Mouse (Mus musculus) adrenal gland, postnatal 4 days (tissue): Measurements from ENCODE around the gene Lrrc29. TPM values are rescaled to one million over a fixed set of nuclear protein-coding genes. Genes with fewer than 3 reads are reported as not detected.
A peak's percentile ranks its signal among the peaks of the same experiment; 100 is the strongest.
"Not testable (repeated sequence)": the region's sequence is repeated elsewhere in the genome, so short reads cannot be mapped to it uniquely, and the experiment has no call there.

Experiments used
- DNase-seq, 2 experiments: peaks; one replicate each; pipeline ENCODE4 v3.0.0; 2021 to 2022; ENCODE audit warnings: low spot score in 2 of 2, mixed read lengths in 2 of 2
- total RNA-seq, 2 experiments: library from RNA; stranded (reverse); gene quantifications; 2 replicates each; pipeline ENCODE4 v1.2.3; 2021

Gene Lrrc29
- total RNA-seq, 2 experiments from 2014 or later, result 14.3 to 16.3 TPM

DNA sequence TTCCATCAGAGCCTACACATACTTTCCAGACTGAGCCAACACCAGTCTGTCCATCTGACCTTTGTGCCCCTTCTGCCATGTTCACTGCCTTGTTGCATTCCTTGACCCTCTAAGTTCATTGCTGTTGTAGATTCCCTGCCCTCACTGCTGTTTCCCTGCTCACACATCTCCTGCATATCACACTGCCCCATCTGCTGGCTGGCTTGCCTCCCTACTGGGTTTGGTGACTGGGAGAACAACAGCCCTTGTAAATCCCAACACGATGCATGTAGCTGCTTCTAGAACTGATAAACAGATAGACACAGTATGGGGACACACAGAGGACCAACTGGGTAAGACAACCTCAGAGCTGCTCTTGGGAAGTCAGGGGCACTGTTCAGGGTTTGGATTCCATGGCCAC is 14.4 kb downstream of the Lrrc29 start:
- DNase-seq, result no peak

DNA sequence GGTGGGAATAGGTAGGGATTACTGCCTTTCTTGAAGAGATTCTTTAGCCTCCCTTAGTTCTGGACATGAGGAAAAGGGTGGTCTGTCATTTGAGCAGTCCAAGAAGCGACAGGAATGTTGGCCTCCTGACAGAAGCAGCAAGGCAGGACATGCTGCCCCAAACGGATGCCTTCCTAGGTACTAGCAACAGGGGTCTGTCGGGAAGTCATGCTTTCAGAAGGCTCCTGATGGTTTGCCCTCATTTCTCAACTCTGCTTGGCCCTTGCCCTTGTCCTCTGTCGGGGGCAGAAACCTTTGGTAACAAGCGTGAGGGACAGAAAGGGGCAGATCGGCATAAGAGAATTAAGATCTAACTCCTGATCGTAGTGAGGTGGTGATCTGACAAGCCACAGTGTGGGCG is 16.0 kb downstream of the Lrrc29 start:
- DNase-seq, result no peak

DNA sequence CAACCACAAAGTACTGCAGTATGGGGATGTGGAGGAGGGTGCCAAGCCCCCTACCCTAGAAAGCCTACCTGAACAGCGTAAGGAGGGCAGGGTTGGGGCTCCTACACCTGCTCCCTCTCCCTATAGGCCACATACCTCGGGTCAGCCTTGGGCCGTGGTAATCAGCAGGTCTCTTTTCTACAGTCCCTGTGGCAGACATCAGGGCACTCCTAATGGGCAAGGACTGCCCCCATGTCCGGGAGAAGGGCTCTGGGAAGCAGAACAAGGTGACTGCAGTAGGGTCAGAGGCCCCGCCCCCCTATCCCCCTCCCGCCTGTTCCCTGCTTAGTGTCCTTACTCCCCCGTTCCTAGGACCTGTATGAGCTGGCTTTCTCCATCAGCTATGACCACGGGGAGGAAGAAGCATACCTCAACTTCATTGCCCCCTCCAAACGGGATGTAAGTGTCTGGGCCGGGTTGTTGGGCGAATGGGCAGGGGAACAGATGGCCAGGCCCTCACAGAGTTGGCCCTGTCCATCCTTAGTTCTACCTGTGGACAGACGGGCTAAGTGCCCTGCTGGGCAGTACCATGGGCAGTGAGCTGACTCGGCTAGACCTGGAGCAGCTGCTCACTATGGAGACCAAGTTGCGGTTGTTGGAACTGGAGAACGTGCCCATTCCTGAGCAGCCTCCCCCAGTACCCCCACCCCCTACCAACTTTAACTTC is 16.8 kb downstream of the Lrrc29 start:
- DNase-seq, result no peak

DNA sequence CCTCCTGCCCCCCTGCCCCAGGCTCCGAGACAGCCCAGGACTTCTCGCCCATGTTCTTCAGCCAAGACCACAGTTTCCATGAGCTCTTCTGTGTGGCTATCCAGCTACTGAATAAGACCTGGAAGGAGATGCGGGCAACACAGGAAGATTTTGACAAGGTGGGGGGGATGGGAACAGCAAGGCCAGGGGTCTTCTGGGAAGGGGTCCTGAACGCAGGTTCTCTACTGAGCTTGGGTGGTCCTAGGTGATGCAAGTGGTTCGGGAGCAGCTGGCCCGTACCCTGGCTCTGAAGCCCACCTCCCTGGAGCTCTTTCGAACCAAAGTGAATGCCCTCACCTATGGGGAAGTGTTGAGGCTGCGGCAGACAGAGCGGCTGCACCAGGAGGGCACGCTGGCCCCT is 17.6 kb downstream of the Lrrc29 start:
- no peak for DNase-seq

DNA sequence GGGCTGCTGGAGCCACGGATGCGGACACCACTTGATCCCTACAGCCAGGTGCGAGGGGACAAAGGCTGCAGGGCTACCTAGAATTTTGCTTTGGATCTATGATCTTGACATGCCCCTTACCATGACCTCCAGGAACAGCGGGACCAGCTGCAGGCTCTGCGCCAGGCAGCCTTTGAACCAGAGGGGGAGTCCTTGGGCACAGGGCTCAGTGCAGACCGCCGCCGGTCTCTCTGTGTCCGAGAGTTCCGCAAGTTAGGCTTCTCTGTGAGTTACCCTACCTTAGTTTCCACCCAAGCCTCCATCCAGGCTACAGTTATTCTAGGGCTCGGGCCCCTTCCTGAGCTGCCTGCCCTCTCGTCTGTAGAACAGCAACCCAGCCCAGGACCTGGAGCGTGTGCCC is 18.4 kb downstream of the Lrrc29 start:
- no peak for DNase-seq

DNA sequence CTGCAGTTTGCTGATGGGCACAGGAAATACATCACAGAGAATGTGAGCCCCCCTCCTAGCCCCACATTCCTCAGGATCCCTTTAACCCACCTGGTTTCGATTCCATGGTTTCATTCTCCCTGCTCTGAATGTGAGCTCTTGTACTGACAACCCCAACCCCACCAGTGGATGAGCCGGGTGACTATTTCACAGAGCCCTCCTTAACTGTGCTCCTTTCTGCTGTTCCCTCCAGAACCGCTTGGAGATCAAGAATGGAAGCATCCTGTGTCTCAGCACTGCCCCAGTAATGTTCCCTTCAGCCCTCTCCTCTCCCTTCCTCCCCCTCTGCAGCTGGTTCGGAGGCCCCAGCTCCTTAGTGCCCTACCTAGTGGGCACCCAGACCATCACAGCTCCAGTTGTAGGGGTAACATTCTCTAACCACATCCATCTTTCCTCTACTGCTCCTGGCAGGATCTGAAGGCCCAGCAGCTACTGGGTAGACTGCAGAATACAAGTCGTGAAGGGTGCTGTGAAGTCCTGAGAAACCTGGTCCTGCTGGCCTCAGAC is 19.9 kb downstream of the Lrrc29 start:
- DNase-seq, result no peak

- no peak for DNase-seq
These were observed 20.6 kb downstream of the Lrrc29 start, which contains the start of gene Elmo3 for GRCm38 (mm10) chr8:105305211-105306145. Gene Elmo3 (plus strand): TSS chr8:105305601.

DNA sequence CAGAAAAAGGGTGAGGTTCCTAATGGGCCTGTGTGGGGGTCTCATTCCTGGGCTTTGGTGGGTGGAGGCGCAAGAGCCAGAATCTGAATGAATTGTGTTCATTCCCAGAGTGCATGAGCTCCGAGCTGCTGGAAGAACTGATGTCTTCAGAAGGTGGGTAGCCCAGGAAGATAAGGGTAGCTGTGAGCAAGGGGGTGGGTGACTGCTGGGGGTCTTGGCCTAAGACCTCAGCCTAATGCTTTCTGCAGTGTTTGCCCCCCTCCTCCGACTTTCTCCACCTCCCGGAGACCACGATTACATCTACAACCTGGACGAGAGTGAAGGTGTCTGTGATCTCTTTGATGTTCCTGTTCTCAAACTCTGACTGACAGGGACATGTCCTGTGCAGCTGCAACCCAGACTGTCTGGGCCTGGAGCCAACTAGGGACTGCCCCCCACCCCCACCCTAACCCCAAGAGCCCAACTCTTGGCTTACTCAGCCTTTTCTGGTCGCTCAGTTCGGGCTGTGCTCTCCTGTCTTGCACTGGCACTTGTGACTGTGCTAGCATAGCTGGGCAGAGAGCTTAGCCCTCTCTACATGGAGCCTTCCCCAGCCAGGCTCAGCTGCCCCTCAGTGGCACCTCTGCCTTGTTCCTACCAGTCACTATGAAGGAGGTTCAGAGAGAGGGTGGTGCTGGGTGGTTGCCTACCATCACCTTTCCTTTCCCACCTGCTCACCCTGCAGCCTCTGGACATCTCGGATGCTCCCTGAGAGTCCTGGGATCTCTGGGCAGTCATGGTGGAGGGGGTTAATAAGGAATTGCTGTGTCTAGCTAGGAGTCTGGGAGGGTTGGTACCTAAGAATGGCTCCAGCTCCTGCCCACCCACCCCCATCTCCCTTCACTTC is 21.5 kb downstream of the Lrrc29 start:
- no peak for DNase-seq

DNA sequence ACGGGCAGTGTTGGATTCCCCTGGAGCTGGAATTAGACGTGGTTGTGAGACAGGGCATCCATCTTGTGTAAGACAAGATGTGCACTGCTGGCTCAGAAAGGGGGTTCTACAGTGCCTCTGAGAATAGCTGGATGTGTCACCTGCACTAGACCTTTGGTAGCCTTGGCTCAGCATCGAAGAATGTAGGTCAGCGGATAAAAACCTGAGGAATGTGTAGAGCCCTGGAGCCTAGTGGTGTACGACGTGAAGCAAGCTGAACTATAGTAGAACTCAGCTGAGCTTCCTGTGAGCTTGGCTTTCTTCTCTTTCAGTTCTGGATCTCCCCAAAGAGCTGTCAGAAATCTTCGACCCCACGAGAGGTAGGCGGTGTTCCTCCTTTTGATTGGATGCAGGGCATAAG is 22.2 kb downstream of the Lrrc29 start:
- no peak for DNase-seq

DNA sequence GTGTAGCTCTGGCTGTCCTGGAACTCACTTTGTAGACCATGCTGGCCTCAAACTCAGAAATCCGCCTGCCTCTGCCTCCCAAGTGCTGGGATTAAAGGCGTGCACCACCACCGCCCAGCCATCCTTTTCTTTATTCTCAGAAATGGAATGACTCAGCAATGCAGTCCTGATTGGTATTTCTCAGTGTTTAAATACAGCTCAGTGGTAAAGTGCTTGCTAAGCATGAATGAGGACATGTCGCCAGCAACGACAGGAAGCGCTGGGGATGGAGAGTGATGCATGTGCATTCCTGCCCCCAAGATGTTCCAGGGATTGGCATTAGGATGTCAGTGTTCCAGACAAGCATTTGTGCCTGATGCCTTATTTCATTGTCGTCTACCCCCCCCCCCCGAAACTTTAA is 22.7 kb downstream of the Lrrc29 start:
- no peak for DNase-seq

- DNase-seq, result no peak
These were observed 26.1 kb downstream of the Lrrc29 start for GRCm38 (mm10) chr8:105299962-105300361.

DNA sequence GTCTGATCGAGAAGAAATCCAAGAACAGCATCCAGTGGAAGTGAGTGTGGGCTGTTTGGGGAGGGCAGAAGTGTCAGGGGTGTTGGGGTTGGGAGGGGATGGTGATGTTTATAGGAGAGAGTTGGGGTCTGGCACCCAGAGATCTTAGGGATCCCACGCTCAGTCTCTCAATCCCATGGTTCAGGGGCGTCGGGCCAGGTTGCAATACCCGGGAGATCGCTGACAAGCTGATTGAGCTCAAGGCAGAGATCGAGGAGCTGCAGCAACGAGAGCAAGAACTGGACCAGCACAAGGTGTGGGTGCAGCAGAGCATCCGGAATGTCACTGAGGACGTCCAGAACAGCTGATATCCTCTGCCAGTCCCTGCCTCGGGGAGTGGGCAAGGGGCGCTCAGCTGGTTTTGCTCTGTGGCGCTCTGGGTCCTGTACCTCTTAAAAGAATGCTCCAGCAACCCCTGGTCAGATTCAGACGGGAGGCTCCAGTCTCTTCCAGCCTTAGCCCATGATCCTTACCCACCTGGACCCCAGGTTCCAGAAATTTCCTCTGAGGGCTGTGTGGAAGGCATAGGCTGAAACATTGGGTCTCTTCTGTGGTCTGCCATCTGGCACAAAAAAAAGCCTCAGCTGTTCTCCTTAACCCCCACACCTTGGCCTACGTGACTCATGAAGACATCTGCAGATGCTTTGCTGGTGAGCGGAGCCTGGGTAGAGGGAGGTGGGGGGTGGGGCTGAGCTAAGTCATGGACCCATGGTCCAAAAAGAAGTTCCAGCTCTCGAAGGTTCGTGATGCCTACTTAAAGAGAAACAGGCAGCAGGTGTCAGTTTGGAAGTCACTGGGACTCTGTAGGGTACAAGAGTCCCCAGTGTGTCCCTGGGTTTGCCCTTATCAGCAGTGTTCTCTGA is 27.5 kb downstream of the Lrrc29 start:
- no peak for DNase-seq

- DNase-seq, result peak; percentile 85 to 88
These were observed 28.4 kb downstream of the Lrrc29 start, which contains the start of gene E2f4 for GRCm38 (mm10) chr8:105297511-105298192. Gene E2f4 (plus strand): TSS chr8:105297663.

DNA sequence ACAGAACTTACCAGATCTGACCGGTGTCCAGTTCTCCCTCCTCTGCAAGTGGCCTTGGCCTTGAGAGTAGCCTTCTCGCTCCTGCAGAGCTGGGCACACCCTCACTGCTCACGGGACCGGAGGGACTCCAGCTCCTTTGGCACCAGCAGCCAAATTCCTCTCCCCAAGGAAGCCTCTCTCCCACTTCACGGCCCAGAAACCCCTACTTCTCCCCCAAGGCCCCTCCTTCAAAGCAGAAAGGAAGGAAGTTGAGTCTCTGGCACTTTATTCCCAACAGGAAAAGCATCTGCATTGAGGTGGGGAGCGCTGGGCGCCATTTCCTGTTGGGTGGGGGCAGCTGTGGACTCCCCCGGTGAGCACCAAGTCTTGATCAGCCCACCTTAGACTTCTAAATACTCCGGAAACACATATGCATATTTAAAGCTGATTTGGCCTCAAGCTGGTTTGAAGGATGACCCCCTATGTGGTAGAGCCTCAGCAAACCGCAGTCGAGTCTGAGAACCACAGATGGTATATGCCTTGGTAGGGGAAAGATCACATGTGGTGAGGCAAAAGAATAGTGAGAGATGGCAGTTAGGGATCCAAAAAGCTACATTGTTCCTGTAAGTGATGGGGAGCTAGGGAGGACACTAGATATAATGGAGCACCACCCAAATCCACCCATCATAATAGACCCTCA is 30.0 kb downstream of the Lrrc29 start, which contains the start of gene Exoc3l:
Exoc3l (minus strand) TSS at position 207 of the 679 bp plus-strand sequence.
- DNase-seq, result no peak

DNA sequence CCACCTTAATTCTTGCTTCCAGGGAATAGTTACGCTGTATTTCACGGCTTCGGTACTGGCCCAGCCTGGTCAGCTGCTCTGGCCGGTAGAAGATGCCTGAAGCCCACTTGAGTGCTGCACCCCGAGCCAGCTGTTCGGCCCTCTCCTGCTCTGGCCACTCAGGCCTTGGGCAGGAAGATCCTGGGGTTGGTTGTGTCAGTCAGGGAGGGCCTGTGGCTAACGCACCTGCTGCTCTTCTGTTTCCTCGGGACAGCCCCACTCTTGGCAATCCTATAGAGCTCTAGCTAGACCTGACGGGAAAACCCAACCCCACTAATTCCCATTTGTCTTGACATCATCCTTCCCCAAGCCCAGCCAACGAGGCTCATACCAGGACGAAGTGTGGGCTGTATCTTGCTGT is 30.8 kb downstream of the Lrrc29 start:
- DNase-seq, result no peak

DNA sequence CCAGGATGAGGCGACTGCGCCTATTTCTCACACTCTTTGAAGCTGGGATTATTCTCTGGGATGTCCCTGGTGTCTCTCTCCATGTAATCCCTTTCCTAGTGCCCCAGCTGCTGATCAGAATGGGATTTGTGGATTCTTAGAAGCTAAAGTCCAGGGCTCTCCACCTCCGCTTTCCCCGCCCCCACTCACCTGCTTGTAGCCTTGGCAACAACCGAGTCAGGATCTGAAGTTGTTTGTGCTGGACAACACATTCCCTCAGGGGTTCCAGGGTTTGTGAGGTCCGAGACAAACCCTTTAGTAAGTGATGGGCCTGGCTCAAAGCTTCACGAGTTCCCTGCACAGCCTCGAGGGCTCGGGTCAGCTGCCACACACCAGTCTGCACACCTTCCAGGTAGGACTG is 31.3 kb downstream of the Lrrc29 start:
- DNase-seq, result no peak

GRCm38 (mm10) chr8:105293405-105293804 is 32.7 kb downstream of the Lrrc29 start:
- no peak for DNase-seq

DNA sequence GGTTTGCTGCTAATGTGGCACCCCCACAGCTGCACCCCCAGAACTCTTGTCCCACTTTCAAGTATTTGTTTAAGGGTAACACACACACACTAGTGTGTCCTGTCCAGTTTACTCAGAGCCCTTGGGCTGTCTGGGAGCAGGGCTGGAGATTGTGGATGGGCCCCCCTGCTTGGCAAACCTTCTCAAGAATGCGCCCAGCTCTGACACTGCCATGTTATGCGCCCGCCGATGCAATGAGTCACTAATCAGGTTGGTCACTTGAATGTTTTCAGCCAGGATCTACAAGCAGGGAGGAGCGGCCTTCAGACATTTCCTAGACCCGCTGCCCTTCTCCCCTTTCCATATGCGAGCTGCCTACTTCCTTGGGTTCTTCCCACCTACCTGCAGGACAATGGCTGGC is 33.6 kb downstream of the Lrrc29 start:
- no peak for DNase-seq

DNA sequence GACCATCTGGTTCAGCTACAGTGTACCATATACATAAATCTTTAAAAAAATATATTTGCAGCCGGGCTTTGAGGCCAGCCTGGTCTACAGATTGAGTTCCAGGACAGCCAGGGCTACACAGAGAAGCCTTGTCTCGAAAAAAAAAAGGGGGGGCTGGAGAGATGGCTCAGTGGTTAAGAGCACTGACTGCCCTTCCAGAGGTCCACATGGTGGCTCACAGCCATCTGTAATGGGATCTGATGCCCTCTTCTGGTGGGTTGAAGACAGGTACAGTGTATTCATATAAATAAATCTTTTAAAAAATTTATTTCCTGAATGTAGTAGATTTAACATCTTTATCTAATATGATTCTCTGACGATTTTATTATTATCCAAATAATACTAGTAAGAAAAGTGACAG is 34.3 kb downstream of the Lrrc29 start:
- DNase-seq, result not testable (repeated sequence)
